Mouse (Mus musculus): ENCODE data around the gene Cga.
"Not testable (repeated sequence)": the region's sequence is repeated elsewhere in the genome, so short reads cannot be mapped to it uniquely, and the experiment has no call there.

Cga gene

DNA sequence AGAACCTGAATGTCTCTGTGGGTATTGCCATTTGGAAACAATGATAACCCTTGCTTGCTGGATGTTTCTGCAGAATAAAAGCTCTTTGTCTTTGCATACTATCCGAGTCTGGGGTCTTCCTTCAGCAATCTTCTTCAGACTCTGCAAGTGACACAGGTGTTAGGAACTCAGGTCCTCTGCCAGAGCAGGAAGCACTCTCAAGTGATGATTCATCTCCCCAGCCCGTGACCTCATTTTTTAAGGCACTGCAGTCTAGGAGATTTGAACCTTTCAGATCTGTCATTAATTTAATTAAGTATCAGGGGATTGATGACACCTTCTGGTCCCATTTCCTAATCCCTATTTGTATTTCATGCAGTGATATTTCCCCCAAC lies 3.8 kb upstream of the Cga start:
- DNase-seq (ENCODE audit: low spot score): no peak

DNA sequence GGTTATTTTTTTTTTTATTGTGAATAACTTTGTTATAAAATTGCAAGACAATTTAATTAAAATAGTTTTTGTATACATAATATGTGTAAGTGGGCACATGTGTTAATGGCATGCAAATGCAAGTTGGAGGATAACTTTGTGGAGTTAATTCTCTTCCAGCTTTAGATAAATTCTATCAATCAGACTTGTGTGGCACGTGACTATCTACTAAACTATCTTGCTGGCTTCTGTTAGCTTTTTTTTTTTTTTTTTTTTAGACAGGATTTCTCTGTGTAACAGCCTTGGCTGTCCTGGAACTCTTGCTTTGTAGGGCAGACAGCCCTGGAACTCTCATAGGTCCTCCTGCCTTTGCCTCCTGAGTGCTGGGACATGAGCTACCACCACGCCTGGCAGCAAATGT lies 4.9 kb downstream of the Cga start:
- DNase-seq (ENCODE audit: low spot score): no peak

DNA sequence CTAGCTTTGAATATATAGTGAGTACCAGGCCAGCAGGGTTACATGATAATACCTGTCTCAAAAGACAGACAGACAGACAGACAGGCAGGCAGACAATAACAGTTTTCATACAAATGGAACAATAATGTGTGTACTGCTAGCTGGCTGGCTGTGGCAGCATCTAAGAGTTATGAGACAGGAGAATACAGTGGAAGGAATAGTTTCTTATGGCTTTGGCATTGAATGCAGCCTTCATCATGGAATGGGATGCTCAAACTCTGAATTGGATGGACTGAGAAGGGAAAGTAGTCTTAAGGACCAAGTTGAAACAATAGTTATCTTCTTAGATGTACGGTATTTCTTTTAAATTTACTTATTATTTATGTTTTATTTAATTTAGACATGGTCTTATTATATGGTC lies 5.7 kb downstream of the Cga start:
- no peak for DNase-seq (ENCODE audit: low spot score)

- no peak for DNase-seq (ENCODE audit: low spot score)
Observed at GRCm38 (mm10) chr4:34900155-34900554, 6.6 kb downstream of the Cga start.

DNA sequence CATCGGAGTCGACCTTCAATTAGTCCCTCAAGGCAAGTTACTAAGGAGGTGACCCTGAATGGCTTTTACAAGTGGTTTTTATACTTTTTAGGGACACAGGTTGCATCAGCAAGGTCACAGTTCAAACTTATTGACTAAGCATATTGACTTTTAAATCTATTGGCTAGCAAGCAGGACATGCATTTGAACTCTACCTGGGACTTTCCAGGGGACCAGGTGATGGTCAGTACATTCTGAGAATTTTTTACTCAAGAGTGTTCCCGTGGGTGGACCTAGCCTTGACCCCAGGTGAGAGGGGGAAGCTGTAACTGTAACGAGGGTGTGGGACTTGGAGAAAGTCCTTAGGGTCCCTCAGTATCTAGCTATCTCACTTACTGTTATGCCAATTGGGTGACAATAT lies 7.6 kb downstream of the Cga start:
- no peak for DNase-seq (ENCODE audit: low spot score)

DNA sequence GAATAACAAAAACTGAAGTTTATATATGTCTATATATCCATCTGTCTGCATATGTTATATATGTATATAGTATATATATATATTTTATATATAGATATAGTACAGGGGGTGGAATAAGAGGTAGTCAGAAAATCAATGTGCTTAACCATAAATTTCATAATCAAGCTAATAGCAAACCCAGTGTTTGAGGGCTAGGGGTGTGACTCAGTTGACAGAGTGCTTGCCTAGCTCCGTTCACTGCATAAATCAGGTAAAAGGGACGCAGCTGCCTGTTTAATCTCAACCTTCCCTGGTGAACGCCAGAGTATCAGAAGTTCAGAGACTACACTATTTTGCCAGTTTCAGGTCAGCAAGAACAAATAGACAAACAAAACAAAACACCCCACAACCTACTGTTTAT lies 8.0 kb downstream of the Cga start:
- DNase-seq (ENCODE audit: low spot score): not testable (repeated sequence)

DNA sequence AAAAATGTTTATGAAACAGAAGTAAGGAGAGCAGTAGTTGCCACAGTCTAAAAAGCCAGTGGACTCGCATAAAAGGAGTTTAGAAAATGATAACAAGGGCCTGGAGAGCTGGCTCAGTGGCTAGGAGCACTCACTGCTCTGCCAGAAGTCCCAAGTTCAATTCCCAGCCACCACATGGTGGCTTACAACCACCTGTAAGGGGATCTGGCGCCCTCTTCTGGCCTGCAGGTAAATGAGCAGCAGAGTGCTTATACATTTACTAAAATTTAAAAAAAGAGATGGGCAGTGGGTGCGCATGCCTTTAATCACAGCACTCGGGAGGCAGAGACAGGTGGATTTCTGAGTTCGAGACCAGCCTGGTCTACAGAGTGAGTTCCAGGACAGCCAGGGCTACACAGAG lies 11.8 kb downstream of the Cga start:
- DNase-seq (ENCODE audit: low spot score): no peak

DNA sequence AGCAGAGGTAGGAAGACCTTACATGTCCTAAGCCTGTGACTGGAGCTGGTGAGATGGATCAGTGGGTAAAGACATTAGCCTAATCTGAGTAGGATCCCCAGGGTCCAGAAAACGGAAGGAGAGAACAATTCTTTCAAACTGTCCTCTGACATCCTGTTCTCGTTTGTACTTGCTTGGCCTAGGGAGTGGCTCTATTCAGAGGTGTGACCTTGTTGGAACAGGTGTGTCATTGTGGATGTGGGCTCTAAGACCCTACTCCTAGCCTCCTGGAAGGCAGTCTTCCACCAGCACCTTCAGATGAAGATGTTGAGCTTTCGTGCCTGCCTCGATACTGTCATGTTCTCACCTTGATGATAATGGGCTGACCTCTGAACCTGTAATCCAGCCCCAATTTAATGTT lies 12.6 kb downstream of the Cga start:
- no peak for DNase-seq (ENCODE audit: low spot score)

DNA sequence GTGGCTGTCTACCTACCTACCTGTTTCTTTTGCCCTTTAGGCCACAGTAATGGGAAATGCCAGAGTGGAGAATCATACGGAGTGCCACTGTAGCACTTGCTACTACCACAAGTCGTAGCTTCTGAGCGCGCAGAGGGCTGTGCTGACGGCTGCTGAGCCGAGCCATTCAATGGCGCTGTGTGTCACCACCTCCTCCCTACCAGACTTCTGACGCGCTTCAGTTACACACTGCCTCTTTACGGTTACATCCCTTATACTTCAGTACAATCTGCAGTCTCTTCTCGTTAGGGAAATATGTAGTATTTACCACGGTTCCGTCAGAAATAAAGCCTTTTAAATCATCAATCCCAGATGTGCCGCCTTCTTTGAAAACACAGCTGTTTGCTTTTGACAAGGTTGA lies 13.4 kb downstream of the Cga start:
- no peak for DNase-seq (ENCODE audit: low spot score)

- peak; percentile 54 for DNase-seq (ENCODE audit: low spot score)
Observed at GRCm38 (mm10) chr4:34908127-34908526, 14.5 kb downstream of the Cga start.

- DNase-seq (ENCODE audit: low spot score): no peak
Observed at GRCm38 (mm10) chr4:34911401-34911800, 17.8 kb downstream of the Cga start.

DNA sequence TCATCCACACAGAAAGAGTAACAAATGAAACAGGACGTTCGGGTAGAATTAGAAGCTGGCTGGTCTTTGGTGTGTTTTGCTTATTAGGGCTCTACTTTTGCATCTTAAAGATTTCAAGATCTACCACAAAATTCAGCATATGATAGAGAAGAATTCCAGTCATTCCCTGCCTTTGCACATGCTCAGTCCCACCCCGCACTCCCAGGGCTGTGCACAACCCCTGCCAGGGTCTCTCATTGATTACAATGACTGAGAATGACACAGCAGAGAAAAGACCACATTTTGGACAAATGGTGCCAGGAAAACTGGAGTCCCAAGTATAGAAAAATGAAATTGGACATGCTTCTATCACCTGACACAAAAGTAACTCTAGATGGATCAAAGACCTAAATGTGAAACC lies 18.6 kb downstream of the Cga start:
- no peak for DNase-seq (ENCODE audit: low spot score)

GRCm38 (mm10) chr4:34917400-34917799 lies 23.8 kb downstream of the Cga start:
- DNase-seq (ENCODE audit: low spot score): no peak

GRCm38 (mm10) chr4:34922177-34922870 lies 28.7 kb downstream of the Cga start:
- DNase-seq (ENCODE audit: low spot score): peak; percentile 56

GRCm38 (mm10) chr4:34928386-34928785 lies 34.8 kb downstream of the Cga start:
- DNase-seq (ENCODE audit: low spot score): not testable (repeated sequence)

DNA sequence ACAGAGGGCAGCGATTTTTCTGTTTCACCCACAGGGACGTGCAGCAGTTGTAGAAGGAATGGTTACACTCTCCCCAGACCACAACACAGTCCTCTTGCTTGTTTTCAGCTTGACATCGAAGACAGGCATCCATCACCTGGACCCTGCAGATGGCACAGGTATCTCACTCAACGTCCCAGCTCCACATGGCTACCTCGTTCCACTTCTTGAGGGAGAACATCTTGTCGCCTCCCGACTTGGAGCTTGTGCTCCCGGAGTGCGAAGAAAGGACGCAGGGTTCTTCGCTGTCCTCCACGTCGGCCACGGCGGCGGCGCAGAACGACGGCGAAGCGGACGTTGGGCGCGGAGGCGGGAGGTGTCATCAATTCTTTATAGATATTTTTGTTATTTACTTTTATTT lies 47.5 kb downstream of the Cga start:
- DNase-seq (ENCODE audit: low spot score): no peak

GRCm38 (mm10) chr4:34947181-34947580 lies 53.6 kb downstream of the Cga start:
- no peak for DNase-seq (ENCODE audit: low spot score)

GRCm38 (mm10) chr4:34953716-34954115 lies 60.1 kb downstream of the Cga start:
- no peak for DNase-seq (ENCODE audit: low spot score)

Data from lung, postnatal 25 days (tissue).